In the genomic region with DNA sequence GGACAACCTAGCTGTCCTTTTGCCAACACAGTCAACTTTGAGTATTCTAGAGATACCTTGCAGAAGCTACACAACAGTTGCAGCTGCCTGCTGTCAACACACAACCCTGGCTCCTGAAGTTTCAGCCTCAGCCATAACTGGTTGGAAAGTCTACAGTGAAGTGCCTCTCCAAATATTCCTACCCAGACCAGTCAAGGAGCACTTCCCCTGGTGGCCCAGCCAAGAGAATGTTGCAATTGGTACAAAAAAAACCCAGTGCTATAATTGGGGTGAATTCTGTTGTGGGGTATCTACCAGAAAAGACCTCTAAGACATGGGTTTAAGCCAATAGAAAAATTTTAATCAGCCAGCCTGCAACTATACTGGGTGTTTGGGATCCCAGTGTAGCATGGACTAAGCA, we compare ENCODE assay signal across 25 mouse cellular contexts. TPM values are rescaled to one million over a fixed set of nuclear protein-coding genes. Genes with fewer than 3 reads are reported as not detected.
DNase-seq lines count a peak whose midpoint lies in the region; ATAC-seq lines count a peak whose summit lies in the region.
"Had no signal": no experiment of that assay in that cellular context is flagged by ENCODE, and none has a peak within 500 bp of the region (broad histone marks: within the 10 kb centered on the region; RNA-seq: fewer than 3 reads in every experiment).

No protein-coding gene starts in this region.

- no peaks in the 10 kb centered on the region for H3K27me3 ChIP-seq in intestine, embryonic 16.5 days (replicated peaks; ENCODE audit: control insufficient read depth, insufficient read depth, low read length)
- H3K27me3 ChIP-seq: embryonic facial prominence, embryonic 13.5 days; embryonic facial prominence, embryonic 15.5 days; forebrain, embryonic 12.5 days had no signal

- H3K9ac ChIP-seq in intestine, embryonic 16.5 days (ENCODE audit: low read depth, low read length): no peak overlapping the region
- H3K9ac ChIP-seq: embryonic facial prominence, embryonic 13.5 days; embryonic facial prominence, embryonic 15.5 days; forebrain, embryonic 12.5 days had no signal

- DNase-seq in layer of hippocampus, adult 11-12 months (ENCODE audit: low spot score): peak; percentile 35
- DNase-seq in layer of hippocampus, postnatal 14 days (ENCODE audit: low spot score in 2 of 2): no peak
- DNase-seq in layer of hippocampus, adult 9-11 months: peak; percentile 59
- DNase-seq in layer of hippocampus, postnatal 25 days (ENCODE audit: extremely low spot score in 1 of 2, low spot score in 1 of 2): no peak
- peak; percentile 35 for DNase-seq in lung, postnatal 36 days
- no peak for DNase-seq in lung, postnatal 14 days
- DNase-seq: adrenal gland, adult 2 months; adrenal gland, postnatal 10 days; adrenal gland, postnatal 25 days; cerebellum, adult 11 months; cerebellum, adult 18-20 months; cerebellum, adult 8-10 months; cerebellum, adult 9-11 months; cerebellum, postnatal 14 days; cerebellum, postnatal 36 days; embryo, embryonic 11 days had no signal

- H3K4me1 ChIP-seq in intestine, embryonic 16.5 days (ENCODE audit: control insufficient read depth, insufficient read depth, low read length): no peaks in the 10 kb centered on the region
- H3K4me1 ChIP-seq: embryonic facial prominence, embryonic 13.5 days; embryonic facial prominence, embryonic 15.5 days; forebrain, embryonic 10.5 days; forebrain, embryonic 12.5 days had no signal

- H3K4me2 ChIP-seq in intestine, embryonic 16.5 days (ENCODE audit: low read depth, low read length): no peak overlapping the region
- H3K4me2 ChIP-seq: embryonic facial prominence, embryonic 13.5 days; embryonic facial prominence, embryonic 15.5 days; forebrain, embryonic 12.5 days had no signal

- H3K9me3 ChIP-seq in intestine, embryonic 16.5 days (ENCODE audit: control insufficient read depth, low read length): no peaks in the 10 kb centered on the region
- H3K9me3 ChIP-seq: embryonic facial prominence, embryonic 13.5 days; embryonic facial prominence, embryonic 15.5 days; forebrain, embryonic 10.5 days; forebrain, embryonic 12.5 days had no signal

- no peak for ATAC-seq in intestine, embryonic 16.5 days
- ATAC-seq: forebrain, embryonic 14.5 days had no signal

- H3K36me3 ChIP-seq in intestine, embryonic 16.5 days (ENCODE audit: control insufficient read depth, insufficient read depth, low read length): no peaks in the 10 kb centered on the region
- H3K36me3 ChIP-seq: embryonic facial prominence, embryonic 13.5 days; embryonic facial prominence, embryonic 15.5 days; forebrain, embryonic 10.5 days; forebrain, embryonic 12.5 days had no signal

- H3K4me3 ChIP-seq in intestine, embryonic 16.5 days (ENCODE audit: low read length): no peak overlapping the region
- H3K4me3 ChIP-seq: embryonic facial prominence, embryonic 13.5 days; embryonic facial prominence, embryonic 15.5 days; erythroblast, embryonic 14.5 days; forebrain, embryonic 10.5 days; forebrain, embryonic 12.5 days had no signal

- no peak overlapping the region for H3K27ac ChIP-seq in intestine, embryonic 16.5 days (ENCODE audit: low read length)
- H3K27ac ChIP-seq: embryonic facial prominence, embryonic 13.5 days; embryonic facial prominence, embryonic 15.5 days; forebrain, embryonic 10.5 days; forebrain, embryonic 12.5 days had no signal

RNA-seq across cellular contexts. Expression of a gene that starts 22.6 kb away (rescaled TPM):
- 1 to 10 TPM; 4.0 to 6.8 TPM for total RNA-seq in layer of hippocampus, postnatal 14 days (2021)
- total RNA-seq in layer of hippocampus, postnatal 25 days (2021): 1 to 10 TPM; 6.3 to 6.6 TPM
- 2.9 and 3.5 TPM in 2 replicates for polyA plus RNA-seq in intestine, embryonic 16.5 days (2015; fragmentation: Nextera tagmentation; extraction: Ambion mirVana)
- polyA plus RNA-seq: C2C12; erythroblast, embryonic 14.5 days had no signal

RNA-seq across cellular contexts. Expression of a gene that starts 33.6 kb away (rescaled TPM):
- 100 to 1,000 TPM; 671 to 757 TPM for total RNA-seq in layer of hippocampus, postnatal 14 days (2021)
- 100 to 1,000 TPM; 625 to 681 TPM for total RNA-seq in layer of hippocampus, postnatal 25 days (2021)
- polyA plus RNA-seq in intestine, embryonic 16.5 days (2015; fragmentation: Nextera tagmentation; extraction: Ambion mirVana): 5.2 and 6.5 TPM in 2 replicates
- total RNA-seq: common myeloid progenitor, adult 5-6 weeks had no signal
- polyA plus RNA-seq: erythroblast, embryonic 14.5 days had no signal

RNA-seq across cellular contexts. Expression of a gene that starts 51.3 kb away (rescaled TPM):
- total RNA-seq in layer of hippocampus, postnatal 14 days (2021): 100 to 1,000 TPM; 157 to 196 TPM
- 100 to 1,000 TPM; 109 to 181 TPM for total RNA-seq in layer of hippocampus, postnatal 25 days (2021)
- polyA plus RNA-seq in intestine, embryonic 16.5 days (2015; fragmentation: Nextera tagmentation; extraction: Ambion mirVana): 35.5 and 40.3 TPM in 2 replicates

Comparison
In these comparisons a context has a peak if more than half of its experiments do, and no peak if none do; other contexts are left out.
1. DNase-seq: peak in layer of hippocampus, adult 11-12 months (single experiment), layer of hippocampus, adult 9-11 months (single experiment) and lung, postnatal 36 days (single experiment); none in layer of hippocampus, postnatal 14 days (0 of 2), layer of hippocampus, postnatal 25 days (0 of 2) and lung, postnatal 14 days (single experiment).